Mouse (Mus musculus) stomach, embryonic 16.5 days (tissue): ENCODE measurements around the gene Fuca1. TPM values are rescaled to one million over a fixed set of nuclear protein-coding genes. Genes with fewer than 3 reads are reported as not detected.

Experiments
- ATAC-seq: fragments of 200-750 bp; cut with Nextera tagmentation; 2 replicates; pipeline ENCODE4 v1.8.0; 2017; ENCODE audit warnings: moderate number of reproducible peaks, moderate TSS enrichment; ENCODE audit not compliant: insufficient read depth, low FRiP score
- H3K27ac ChIP-seq: fragments of 300-500 bp; sonication (generic); 2 replicates; pipeline ENCODE4 v1.5.1; 2014; ENCODE audit warnings: low read length
- H3K27me3 ChIP-seq: fragments of 300-500 bp; sonication (generic); 2 replicates; pipeline ENCODE4 v1.6.1; 2014; ENCODE audit warnings: low read length, control low read depth, mixed read lengths; ENCODE audit not compliant: control insufficient read depth, insufficient read depth
- H3K36me3 ChIP-seq: fragments of 300-500 bp; sonication (generic); 2 replicates; pipeline ENCODE4 v1.6.1; 2014; ENCODE audit warnings: low read length; ENCODE audit not compliant: control insufficient read depth, insufficient read depth
- H3K4me1 ChIP-seq: fragments of 300-500 bp; sonication (generic); 2 replicates; pipeline ENCODE4 v1.6.1; 2014; ENCODE audit warnings: low read length, control low read depth, mixed read lengths; ENCODE audit not compliant: control insufficient read depth, insufficient read depth
- H3K4me2 ChIP-seq: fragments of 300-500 bp; sonication (generic); 2 replicates; pipeline ENCODE4 v1.6.1; 2014; ENCODE audit warnings: low read depth, low read length, mixed read lengths
- H3K4me3 ChIP-seq: fragments of 300-500 bp; sonication (generic); replicated peaks from 2 replicates; pipeline ENCODE4 v1.5.1; 2014; ENCODE audit warnings: mild to moderate bottlenecking, low read length
- H3K9ac ChIP-seq: fragments of 300-500 bp; sonication (generic); 2 replicates; pipeline ENCODE4 v1.6.1; 2014; ENCODE audit warnings: low read length
- H3K9me3 ChIP-seq: fragments of 300-500 bp; sonication (generic); replicated peaks from 2 replicates; pipeline ENCODE4 v1.6.1; 2016; ENCODE audit warnings: low read length, control low read depth; ENCODE audit not compliant: control insufficient read depth
- WGBS: fragments of 180-500 bp; shearing (Covaris S2); extraction: QIAGEN DNeasy Blood & Tissue Kit; methylation state at CpG from one replicate; pipeline ENCODE4 v1.1.7; 2014; 5-methylcytosine and 5-hydroxymethylcytosine counted together
- polyA plus RNA-seq: library from polyadenylated mRNA; unstranded; fragments of >200 nt; fragmentation: Nextera tagmentation; extraction: Ambion mirVana; gene quantifications from 2 replicates; pipeline ENCODE4 v1.2.1, GENCODE M21; 2015

Gene Fuca1
- polyA plus RNA-seq, 1 experiment from 2014 or later: 98.9 TPM

DNA sequence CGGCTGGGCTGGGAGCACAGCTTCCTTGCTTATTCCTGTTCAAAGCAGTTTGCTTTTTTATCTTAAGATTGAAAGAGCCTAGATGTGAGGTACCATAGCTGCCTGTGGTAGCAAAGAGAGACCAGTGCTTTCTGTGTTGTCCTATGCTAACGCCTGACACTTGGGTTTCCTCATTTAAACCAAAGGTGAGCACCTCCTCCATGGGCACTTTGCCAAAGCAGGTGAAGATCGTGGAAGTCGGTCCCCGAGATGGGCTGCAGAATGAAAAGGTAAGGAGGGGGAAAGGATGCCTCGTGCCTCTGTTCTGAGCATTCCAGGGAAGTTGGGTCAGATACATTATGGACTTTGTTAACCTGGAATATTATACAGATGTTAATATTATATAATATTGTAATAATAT is 29.8 kb downstream of the Fuca1 start:
- no peak for ATAC-seq
- H3K9me3 ChIP-seq: no peaks in the 10 kb centered on the region
- 72% methylated on average over 6 of the region's 6 CpGs for WGBS
- H3K9ac ChIP-seq: no peak overlapping the region
- H3K36me3 ChIP-seq: peaks cover 21% of the 10 kb centered on the region
- no peak overlapping the region for H3K4me3 ChIP-seq
- H3K27me3 ChIP-seq: no peaks in the 10 kb centered on the region
- no peak overlapping the region for H3K4me2 ChIP-seq
- no peak overlapping the region for H3K27ac ChIP-seq
- 0 out of 2 replicates have a peak, but pooled peaks cover 6% of the 10 kb centered on the region for H3K4me1 ChIP-seq

DNA sequence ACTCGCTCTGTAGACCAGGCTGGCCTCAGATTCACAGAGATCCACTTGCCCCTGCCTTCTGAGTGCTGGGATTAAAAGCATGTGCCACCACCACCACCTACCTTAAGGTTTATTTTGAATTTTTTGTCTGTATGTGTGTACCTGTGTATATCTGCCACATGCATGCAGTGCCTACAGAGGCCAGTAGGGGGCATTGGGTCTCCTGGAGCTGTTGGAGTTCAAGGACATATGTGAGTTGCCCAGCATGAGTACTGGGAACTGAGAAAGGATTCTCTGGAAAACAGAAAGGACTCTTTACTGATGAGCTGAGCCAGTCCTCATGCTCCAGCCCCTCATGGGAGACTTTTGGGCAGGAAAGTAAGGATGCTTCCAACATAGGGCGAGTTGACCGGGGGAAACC is 31.0 kb downstream of the Fuca1 start:
- Histone ChIP-seq H3K27me3 (no peaks in the 10 kb centered on the region), H3K9me3 (no peaks in the 10 kb centered on the region), H3K36me3 (peaks cover 21% of the 10 kb centered on the region), H3K9ac (no peak overlapping the region), H3K4me2 (no peak overlapping the region), H3K4me3 (no peak overlapping the region), H3K27ac (no peak overlapping the region), H3K4me1 (0 out of 2 replicates have a peak, but pooled peaks cover 4% of the 10 kb centered on the region)
- no peak for ATAC-seq
- 95% methylated on average over 3 of the region's 3 CpGs for WGBS

DNA sequence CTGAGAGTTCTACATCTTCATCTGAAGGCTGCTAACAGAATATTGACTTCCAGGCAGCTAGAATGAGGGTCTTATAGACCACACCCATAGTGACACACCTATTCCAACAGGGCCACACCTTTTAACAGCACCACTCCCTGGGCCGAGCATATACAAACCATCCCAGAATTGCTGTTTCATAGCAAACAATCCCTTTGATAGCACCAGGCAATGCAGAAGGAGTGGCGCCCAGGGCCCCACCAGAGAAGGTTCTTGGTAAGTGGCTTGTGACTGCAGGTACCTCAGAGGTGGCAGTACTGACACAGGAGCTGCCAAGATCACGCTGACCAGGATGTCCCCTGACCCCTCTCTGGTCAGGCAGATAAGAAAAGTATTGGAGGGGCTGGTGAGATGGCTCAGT is 32.6 kb downstream of the Fuca1 start:
- Histone ChIP-seq H3K9ac (no peak overlapping the region), H3K36me3 (peaks cover 21% of the 10 kb centered on the region)

DNA sequence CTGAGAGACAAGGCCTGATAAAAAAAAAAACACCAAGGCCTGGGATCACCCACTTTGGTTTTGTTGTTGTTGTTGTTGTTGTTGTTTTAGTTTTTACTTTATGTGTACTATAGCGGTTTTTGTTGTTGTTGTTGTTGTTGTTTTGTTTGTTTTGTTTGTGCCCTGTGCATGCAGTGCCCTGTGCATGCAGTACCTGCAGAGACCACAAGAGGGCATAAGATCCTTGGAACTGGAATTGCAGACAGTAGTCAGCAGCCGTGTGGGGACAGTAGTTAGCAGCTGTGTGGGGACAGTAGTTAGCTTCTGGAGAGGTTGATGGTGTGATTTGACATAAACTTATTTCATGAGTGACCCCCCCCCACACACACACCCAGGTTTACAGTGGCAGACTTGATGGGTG is 33.7 kb downstream of the Fuca1 start:
- no peak for ATAC-seq

More for the DNA sequence above, 32.6 kb downstream of the Fuca1 start:
- H3K27ac ChIP-seq: no peak overlapping the region
- H3K27me3 ChIP-seq: no peaks in the 10 kb centered on the region
- no peaks in the 10 kb centered on the region for H3K9me3 ChIP-seq
- 0 out of 2 replicates have a peak, but pooled peaks cover 4% of the 10 kb centered on the region for H3K4me1 ChIP-seq
- no peak for ATAC-seq
- H3K4me2 ChIP-seq: no peak overlapping the region
- no peak overlapping the region for H3K4me3 ChIP-seq
- 72% methylated on average over 3 of the region's 3 CpGs for WGBS

DNA sequence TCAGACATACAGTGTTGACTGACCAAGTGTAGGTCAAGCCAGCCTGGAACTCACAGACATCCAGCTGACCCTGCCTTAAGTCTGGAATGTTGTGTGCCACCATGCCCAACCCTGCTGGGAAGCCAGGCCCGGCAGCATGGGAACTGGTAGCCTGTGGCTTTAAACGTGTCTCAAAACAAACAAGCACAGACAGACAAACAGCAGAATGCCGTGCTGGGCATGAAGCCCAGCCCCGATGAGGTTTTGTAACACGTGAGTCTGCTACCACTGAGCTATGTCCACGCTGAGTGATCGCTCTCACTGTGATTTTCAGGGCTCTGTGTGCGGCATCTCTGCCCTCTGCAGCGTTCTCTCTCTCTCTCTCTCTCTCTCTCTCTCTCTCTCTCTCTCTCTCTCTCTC is 35.4 kb downstream of the Fuca1 start:
- Histone ChIP-seq H3K4me1 (no peaks in the 10 kb centered on the region), H3K27me3 (no peaks in the 10 kb centered on the region), H3K27ac (no peak overlapping the region), H3K4me3 (no peak overlapping the region), H3K36me3 (peaks cover 26% of the 10 kb centered on the region), H3K9me3 (no peaks in the 10 kb centered on the region), H3K9ac (no peak overlapping the region), H3K4me2 (no peak overlapping the region)
- ATAC-seq: no peak
- WGBS: 81% methylated on average over 9 of the region's 9 CpGs

More for the DNA sequence above, 33.7 kb downstream of the Fuca1 start:
- H3K4me3 ChIP-seq: no peak overlapping the region
- H3K27me3 ChIP-seq: no peaks in the 10 kb centered on the region
- H3K27ac ChIP-seq: no peak overlapping the region
- H3K9me3 ChIP-seq: no peaks in the 10 kb centered on the region
- H3K36me3 ChIP-seq: peaks cover 24% of the 10 kb centered on the region
- H3K9ac ChIP-seq: no peak overlapping the region
- no peak overlapping the region for H3K4me2 ChIP-seq
- H3K4me1 ChIP-seq: no peaks in the 10 kb centered on the region
- 20% methylated on average over 2 of the region's 2 CpGs for WGBS

DNA sequence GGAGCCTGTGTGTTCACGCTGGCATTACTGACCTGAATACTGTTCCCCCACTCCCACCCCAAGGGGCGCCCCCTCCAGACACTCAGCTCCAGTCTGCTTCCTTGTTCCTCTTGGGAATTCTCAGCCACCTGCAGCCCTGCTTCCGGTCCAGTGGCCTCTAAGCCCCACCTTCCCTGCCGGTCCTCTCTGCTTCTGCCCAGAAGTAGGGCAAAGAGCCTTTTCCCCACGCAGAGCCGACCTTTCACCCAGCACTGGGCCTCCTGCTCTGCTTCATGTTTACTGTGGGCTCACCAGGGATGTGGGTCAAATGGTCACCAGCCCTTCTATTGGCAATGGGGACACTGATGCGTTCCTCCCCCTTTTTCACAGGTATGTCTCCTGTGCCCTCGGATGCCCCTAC is 37.8 kb downstream of the Fuca1 start:
- ATAC-seq: peak; percentile 58; the same call in 1 of the 2 replicates
- WGBS: 51% methylated on average over 8 of the region's 8 CpGs
- Histone ChIP-seq H3K4me3 (no peak overlapping the region), H3K9me3 (no peaks in the 10 kb centered on the region), H3K9ac (no peak overlapping the region), H3K36me3 (peaks cover 10% of the 10 kb centered on the region; the same call in 1 of the 2 replicates), H3K4me2 (no peak overlapping the region), H3K27ac (peak overlapping the region; percentile 70), H3K4me1 (peaks cover 6% of the 10 kb centered on the region), H3K27me3 (no peaks in the 10 kb centered on the region)

- peaks cover 17% of the 10 kb centered on the region for H3K4me1 ChIP-seq
- H3K9ac ChIP-seq: no peak overlapping the region
- H3K27me3 ChIP-seq: no peaks in the 10 kb centered on the region
- ATAC-seq: no peak
- WGBS: 25% methylated on average over 5 of the region's 5 CpGs
- peaks cover 7% of the 10 kb centered on the region; the same call in 1 of the 2 replicates for H3K36me3 ChIP-seq
- H3K9me3 ChIP-seq: no peaks in the 10 kb centered on the region
- no peak overlapping the region for H3K27ac ChIP-seq
- H3K4me3 ChIP-seq: no peak overlapping the region
- no peak overlapping the region for H3K4me2 ChIP-seq
Observed at GRCm38 (mm10) chr4:135960717-135961116, 40.2 kb downstream of the Fuca1 start.

DNA sequence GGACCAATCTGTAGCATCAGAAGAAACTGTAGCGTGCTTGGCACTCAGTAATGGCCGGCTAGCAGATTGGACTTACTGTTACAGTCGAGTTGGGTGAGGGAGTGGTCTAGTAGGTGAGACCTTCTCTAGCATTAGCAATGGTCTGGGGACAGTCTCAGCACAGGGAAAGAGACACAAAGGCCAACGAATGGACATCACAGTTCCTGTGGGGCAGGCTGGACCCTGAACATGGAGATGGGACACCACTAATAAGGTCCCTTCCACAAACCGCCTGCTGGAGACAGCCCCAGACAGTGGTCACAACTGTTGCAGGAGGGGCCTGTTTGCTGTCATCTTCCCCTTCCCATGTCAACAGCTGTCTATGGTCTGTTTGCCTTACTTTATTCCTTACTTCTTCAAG is 41.2 kb downstream of the Fuca1 start:
- H3K36me3 ChIP-seq: peaks cover 16% of the 10 kb centered on the region
- no peaks in the 10 kb centered on the region for H3K27me3 ChIP-seq
- peaks cover 17% of the 10 kb centered on the region for H3K4me1 ChIP-seq
- no peaks in the 10 kb centered on the region for H3K9me3 ChIP-seq
- H3K4me3 ChIP-seq: no peak overlapping the region
- no peak overlapping the region for H3K27ac ChIP-seq
- WGBS: 91% methylated on average over 5 of the region's 5 CpGs
- ATAC-seq: no peak
- no peak overlapping the region for H3K9ac ChIP-seq
- no peak overlapping the region for H3K4me2 ChIP-seq

DNA sequence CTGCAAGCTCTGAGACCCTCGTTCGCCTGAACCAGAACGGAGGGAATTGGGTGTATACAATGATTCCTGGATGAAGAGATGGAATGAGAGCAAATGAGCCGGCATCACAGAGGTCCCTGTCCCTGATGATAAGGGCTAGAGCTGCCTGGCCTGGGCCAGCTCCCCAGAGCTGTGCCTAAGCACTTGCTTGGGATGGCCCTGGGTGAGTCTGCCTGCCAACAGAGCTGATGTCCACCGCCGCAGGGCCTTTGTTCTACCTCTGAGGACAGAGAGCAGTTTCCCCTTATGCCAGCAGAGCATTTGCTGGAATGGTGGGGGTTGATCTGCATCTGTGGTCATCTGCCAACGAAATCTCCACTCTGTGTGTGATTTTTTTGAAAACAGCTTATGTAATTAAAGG is 41.7 kb downstream of the Fuca1 start:
- Histone ChIP-seq H3K27me3 (no peaks in the 10 kb centered on the region), H3K9me3 (no peaks in the 10 kb centered on the region), H3K36me3 (peaks cover 21% of the 10 kb centered on the region), H3K4me1 (peaks cover 17% of the 10 kb centered on the region), H3K27ac (0 out of 2 replicates have a peak overlapping the region, but pooled peaks have one; percentile 94), H3K4me3 (no peak overlapping the region), H3K4me2 (no peak overlapping the region), H3K9ac (no peak overlapping the region; the same call in 1 of the 2 replicates)
- no peak for ATAC-seq
- WGBS: 90% methylated on average over 7 of the region's 7 CpGs
